Mouse (Mus musculus): ENCODE data around the gene Zscan10. TPM values are rescaled to one million over a fixed set of nuclear protein-coding genes. Genes with fewer than 3 reads are reported as not detected.

The Zscan10 gene
- polyA plus RNA-seq, 1 experiment from 2014 or later = not detected

GRCm38 (mm10) chr17:23620351-23620750 is 19.7 kb downstream of the Zscan10 start:
- no peak for ATAC-seq
- no peak overlapping the region for H3K4me3 ChIP-seq (ENCODE audit: low read depth, low read length)
- no peak overlapping the region for H3K27ac ChIP-seq (ENCODE audit: low read depth, low read length)
- DNase-seq (ENCODE audit: low spot score) = no peak
- no peak overlapping the region for H3K4me2 ChIP-seq (ENCODE audit: low read length)
- H3K27me3 ChIP-seq (replicated peaks; ENCODE audit: control insufficient read depth, insufficient read depth, low read length) = no peaks in the 10 kb centered on the region
- H3K4me1 ChIP-seq (ENCODE audit: control insufficient read depth, insufficient read depth, low read length) = no peaks in the 10 kb centered on the region
- H3K9ac ChIP-seq (ENCODE audit: low read length) = no peak overlapping the region
- WGBS = 85% methylated on average over 7 of the region's 7 CpGs
- no peaks in the 10 kb centered on the region for H3K36me3 ChIP-seq (ENCODE audit: control insufficient read depth, insufficient read depth, low read length)
- H3K9me3 ChIP-seq (replicated peaks; ENCODE audit: control insufficient read depth, low read length) = no peaks in the 10 kb centered on the region

GRCm38 (mm10) chr17:23627813-23628212 is 27.2 kb downstream of the Zscan10 start:
- Histone ChIP-seq H3K9ac (ENCODE audit: low read length) (no peak overlapping the region), H3K4me1 (ENCODE audit: control insufficient read depth, insufficient read depth, low read length) (no peaks in the 10 kb centered on the region), H3K27ac (ENCODE audit: low read depth, low read length) (no peak overlapping the region), H3K4me2 (ENCODE audit: low read length) (no peak overlapping the region), H3K4me3 (ENCODE audit: low read depth, low read length) (no peak overlapping the region), H3K36me3 (ENCODE audit: control insufficient read depth, insufficient read depth, low read length) (no peaks in the 10 kb centered on the region), H3K9me3 (replicated peaks; ENCODE audit: control insufficient read depth, low read length) (no peaks in the 10 kb centered on the region), H3K27me3 (replicated peaks; ENCODE audit: control insufficient read depth, insufficient read depth, low read length) (no peaks in the 10 kb centered on the region)
- 33% methylated on average over 7 of the region's 7 CpGs for whole genome bisulfite sequencing
- DNase-seq (ENCODE audit: low spot score) = no peak
- ATAC-seq = no peak

- DNase-seq (ENCODE audit: low spot score) (peak; percentile 70), ATAC-seq (peak; percentile 86)
- WGBS = 18% methylated on average over 22 of the region's 22 CpGs
- H3K9me3 ChIP-seq (replicated peaks; ENCODE audit: control insufficient read depth, low read length) = no peaks in the 10 kb centered on the region
- peak overlapping the region; percentile 35 for H3K4me2 ChIP-seq (ENCODE audit: low read length)
- H3K9ac ChIP-seq (ENCODE audit: low read length) = peak overlapping the region; percentile 29; the same call in 1 of the 2 replicates
- no peaks in the 10 kb centered on the region for H3K36me3 ChIP-seq (ENCODE audit: control insufficient read depth, insufficient read depth, low read length)
- H3K27ac ChIP-seq (ENCODE audit: low read depth, low read length) = no peak overlapping the region
- no peaks in the 10 kb centered on the region for H3K4me1 ChIP-seq (ENCODE audit: control insufficient read depth, insufficient read depth, low read length)
- no peaks in the 10 kb centered on the region for H3K27me3 ChIP-seq (replicated peaks; ENCODE audit: control insufficient read depth, insufficient read depth, low read length)
- H3K4me3 ChIP-seq (ENCODE audit: low read depth, low read length) = no peak overlapping the region
Measured at GRCm38 (mm10) chr17:23630195-23631020, 29.8 kb downstream of the Zscan10 start.

GRCm38 (mm10) chr17:23631241-23631640 is 30.6 kb downstream of the Zscan10 start:
- Histone ChIP-seq H3K9ac (ENCODE audit: low read length) (no peak overlapping the region), H3K4me2 (ENCODE audit: low read length) (no peak overlapping the region), H3K4me1 (ENCODE audit: control insufficient read depth, insufficient read depth, low read length) (no peaks in the 10 kb centered on the region), H3K9me3 (replicated peaks; ENCODE audit: control insufficient read depth, low read length) (no peaks in the 10 kb centered on the region), H3K27ac (ENCODE audit: low read depth, low read length) (no peak overlapping the region), H3K27me3 (replicated peaks; ENCODE audit: control insufficient read depth, insufficient read depth, low read length) (no peaks in the 10 kb centered on the region), H3K36me3 (ENCODE audit: control insufficient read depth, insufficient read depth, low read length) (no peaks in the 10 kb centered on the region), H3K4me3 (ENCODE audit: low read depth, low read length) (no peak overlapping the region)
- no peak for DNase-seq (ENCODE audit: low spot score)
- no peak for ATAC-seq
- WGBS = 88% methylated on average over 8 of the region's 8 CpGs

- 0 out of 2 replicates have a peak, but pooled peaks have one; percentile 15 for ATAC-seq
- Histone ChIP-seq H3K4me1 (ENCODE audit: control insufficient read depth, insufficient read depth, low read length) (peaks cover 6% of the 10 kb centered on the region; the same call in 1 of the 2 replicates), H3K9ac (ENCODE audit: low read length) (peak within 1 kb of the TSS; percentile 48), H3K9me3 (replicated peaks; ENCODE audit: control insufficient read depth, low read length) (no peaks in the 10 kb centered on the region), H3K4me2 (ENCODE audit: low read length) (peak within 1 kb of the TSS; percentile 58), H3K27ac (ENCODE audit: low read depth, low read length) (no peak within 1 kb of the TSS), H3K36me3 (ENCODE audit: control insufficient read depth, insufficient read depth, low read length) (no peaks in the 10 kb centered on the region), H3K4me3 (ENCODE audit: low read depth, low read length) (peak within 1 kb of the TSS; percentile 30), H3K27me3 (replicated peaks; ENCODE audit: control insufficient read depth, insufficient read depth, low read length) (peaks cover 16% of the 10 kb centered on the region)
- peak; percentile 13 for DNase-seq (ENCODE audit: low spot score)
- 1% methylated on average over 58 of the region's 58 CpGs for WGBS
Measured at GRCm38 (mm10) chr17:23644613-23645495, 44.2 kb downstream of the Zscan10 start, which contains the start of gene Mmp25. TSS of gene Mmp25 (minus strand) at chr17:23645277.

- Histone ChIP-seq H3K4me2 (ENCODE audit: low read length) (no peak overlapping the region), H3K9ac (ENCODE audit: low read length) (no peak overlapping the region), H3K4me3 (ENCODE audit: low read depth, low read length) (no peak overlapping the region), H3K27ac (ENCODE audit: low read depth, low read length) (no peak overlapping the region), H3K9me3 (replicated peaks; ENCODE audit: control insufficient read depth, low read length) (no peaks in the 10 kb centered on the region), H3K4me1 (ENCODE audit: control insufficient read depth, insufficient read depth, low read length) (peaks cover 6% of the 10 kb centered on the region; the same call in 1 of the 2 replicates), H3K36me3 (ENCODE audit: control insufficient read depth, insufficient read depth, low read length) (no peaks in the 10 kb centered on the region), H3K27me3 (replicated peaks; ENCODE audit: control insufficient read depth, insufficient read depth, low read length) (peaks cover 16% of the 10 kb centered on the region)
- ATAC-seq = no peak
- 32% methylated on average over 10 of the region's 10 CpGs for WGBS
- DNase-seq (ENCODE audit: low spot score) = no peak
Measured at GRCm38 (mm10) chr17:23645894-23646293, 45.2 kb downstream of the Zscan10 start.

GRCm38 (mm10) chr17:23651363-23651762 is 50.7 kb downstream of the Zscan10 start:
- no peak overlapping the region for H3K4me2 ChIP-seq (ENCODE audit: low read length)
- H3K36me3 ChIP-seq (ENCODE audit: control insufficient read depth, insufficient read depth, low read length) = no peaks in the 10 kb centered on the region
- no peak for DNase-seq (ENCODE audit: low spot score)
- H3K9ac ChIP-seq (ENCODE audit: low read length) = no peak overlapping the region
- H3K27me3 ChIP-seq (replicated peaks; ENCODE audit: control insufficient read depth, insufficient read depth, low read length) = no peaks in the 10 kb centered on the region
- H3K9me3 ChIP-seq (replicated peaks; ENCODE audit: control insufficient read depth, low read length) = no peaks in the 10 kb centered on the region
- 81% methylated on average over 6 of the region's 6 CpGs for WGBS
- H3K4me3 ChIP-seq (ENCODE audit: low read depth, low read length) = no peak overlapping the region
- H3K27ac ChIP-seq (ENCODE audit: low read depth, low read length) = no peak overlapping the region
- H3K4me1 ChIP-seq (ENCODE audit: control insufficient read depth, insufficient read depth, low read length) = no peaks in the 10 kb centered on the region
- no peak for ATAC-seq

GRCm38 (mm10) chr17:23653324-23653723 is 52.7 kb downstream of the Zscan10 start:
- DNase-seq (ENCODE audit: low spot score) (no peak), ATAC-seq (no peak)
- 75% methylated on average over 1 of the region's 2 CpGs for WGBS
- Histone ChIP-seq H3K4me1 (ENCODE audit: control insufficient read depth, insufficient read depth, low read length) (no peaks in the 10 kb centered on the region), H3K9me3 (replicated peaks; ENCODE audit: control insufficient read depth, low read length) (no peaks in the 10 kb centered on the region), H3K4me3 (ENCODE audit: low read depth, low read length) (no peak overlapping the region), H3K27ac (ENCODE audit: low read depth, low read length) (no peak overlapping the region), H3K36me3 (ENCODE audit: control insufficient read depth, insufficient read depth, low read length) (no peaks in the 10 kb centered on the region), H3K4me2 (ENCODE audit: low read length) (no peak overlapping the region), H3K27me3 (replicated peaks; ENCODE audit: control insufficient read depth, insufficient read depth, low read length) (0 out of 2 replicates have a peak, but pooled peaks cover 5% of the 10 kb centered on the region), H3K9ac (ENCODE audit: low read length) (no peak overlapping the region)

All from forebrain, embryonic 14.5 days (tissue).